Mouse (Mus musculus): ENCODE results near the gene Fam234b. TPM values are rescaled to one million over a fixed set of nuclear protein-coding genes. Genes with fewer than 3 reads are reported as not detected.

The Fam234b gene
- polyA plus RNA-seq, 1 experiment: 1.1 TPM

- no peaks in the 10 kb centered on the region for H3K27me3 ChIP-seq (replicated peaks)
- H3K36me3 ChIP-seq (replicated peaks; ENCODE audit: low read length): peaks cover 32% of the 10 kb centered on the region
These were observed 9.1 kb downstream of the Fam234b start for GRCm38 (mm10) chr6:135206909-135207308.

GRCm38 (mm10) chr6:135211169-135211568 lies 13.4 kb downstream of the Fam234b start:
- TF ChIP-seq GATA1 (IDR thresholded peaks at IDR 0.05; ENCODE audit: borderline replicate concordance, low read length) (no peak), FLI1 (IDR thresholded peaks at IDR 0.05; ENCODE audit: low read length) (no peak)
- no peaks in the 10 kb centered on the region for H3K27me3 ChIP-seq (replicated peaks)
- H3K4me3 ChIP-seq (replicated peaks): no peak overlapping the region
- H3K9me3 ChIP-seq: no peaks in the 10 kb centered on the region
- peaks cover 47% of the 10 kb centered on the region for H3K36me3 ChIP-seq (replicated peaks; ENCODE audit: low read length)
- peaks cover 15% of the 10 kb centered on the region for H3K4me1 ChIP-seq

More at GRCm38 (mm10) chr6:135206909-135207308, 9.1 kb downstream of the Fam234b start:
- no peaks in the 10 kb centered on the region for H3K9me3 ChIP-seq
- TF ChIP-seq FLI1 (IDR thresholded peaks at IDR 0.05; ENCODE audit: low read length) (no peak), GATA1 (IDR thresholded peaks at IDR 0.05; ENCODE audit: borderline replicate concordance, low read length) (no peak)
- peaks cover 8% of the 10 kb centered on the region; the same call in 1 of the 2 replicates for H3K4me1 ChIP-seq
- H3K4me3 ChIP-seq (replicated peaks): no peak overlapping the region

DNA sequence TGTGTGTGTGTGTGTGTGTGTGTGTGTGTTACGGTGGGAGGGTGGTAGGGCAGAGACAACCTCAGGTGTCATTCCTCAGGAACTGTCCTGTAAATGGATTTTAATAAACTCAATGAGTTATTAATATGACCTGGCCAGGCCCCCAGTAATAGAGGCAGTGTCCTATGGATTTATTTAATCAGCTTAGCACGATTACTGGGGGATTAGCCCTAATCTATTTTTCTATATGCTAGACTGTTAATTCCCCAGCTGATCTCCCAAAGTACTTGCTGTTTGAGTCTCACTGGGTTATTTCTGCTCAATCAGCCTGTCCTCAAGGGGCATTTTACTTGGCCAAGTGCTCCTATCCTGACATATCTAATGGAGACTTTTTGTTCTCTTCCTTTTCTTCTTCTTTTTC lies 14.9 kb downstream of the Fam234b start:
- Histone ChIP-seq H3K9me3 (peaks cover 1% of the 10 kb centered on the region; the same call in 1 of the 2 replicates), H3K36me3 (replicated peaks; ENCODE audit: low read length) (peaks cover 60% of the 10 kb centered on the region), H3K4me1 (peaks cover 23% of the 10 kb centered on the region), H3K4me3 (replicated peaks) (no peak overlapping the region), H3K27me3 (replicated peaks) (no peaks in the 10 kb centered on the region)
- no peak for TF ChIP-seq GATA1 (IDR thresholded peaks at IDR 0.05; ENCODE audit: borderline replicate concordance, low read length)
- TF ChIP-seq FLI1 (IDR thresholded peaks at IDR 0.05; ENCODE audit: low read length): no peak

DNA sequence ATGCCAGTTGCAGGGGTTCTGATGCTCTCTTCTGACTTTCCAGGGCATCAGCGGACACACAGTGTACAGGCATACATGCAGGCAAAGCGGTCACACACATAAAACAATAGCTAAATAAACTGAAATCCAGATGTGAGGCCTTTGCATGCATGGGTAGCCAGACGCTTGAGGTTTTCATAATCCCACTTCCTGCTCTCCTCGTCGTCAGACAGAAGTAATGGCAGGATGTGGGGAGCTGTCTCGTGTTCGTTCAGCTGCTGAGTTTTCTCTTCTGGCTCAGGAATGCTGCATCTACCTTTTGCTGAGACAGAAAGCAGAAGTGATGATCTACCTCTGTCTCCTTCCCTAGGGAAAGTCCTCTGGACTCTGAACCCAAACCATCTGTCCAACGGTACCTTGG lies 20.6 kb downstream of the Fam234b start:
- peaks cover 59% of the 10 kb centered on the region for H3K36me3 ChIP-seq (replicated peaks; ENCODE audit: low read length)
- peaks cover 50% of the 10 kb centered on the region for H3K4me1 ChIP-seq
- peak overlapping the region; percentile 44 for H3K4me3 ChIP-seq (replicated peaks)
- TF ChIP-seq GATA1 (IDR thresholded peaks at IDR 0.05; ENCODE audit: borderline replicate concordance, low read length): no peak
- TF ChIP-seq FLI1 (IDR thresholded peaks at IDR 0.05; ENCODE audit: low read length): no peak
- H3K27me3 ChIP-seq (replicated peaks): no peaks in the 10 kb centered on the region
- peaks cover 7% of the 10 kb centered on the region; the same call in 1 of the 2 replicates for H3K9me3 ChIP-seq

GRCm38 (mm10) chr6:135219916-135220315 lies 22.1 kb downstream of the Fam234b start:
- Histone ChIP-seq H3K27me3 (replicated peaks) (no peaks in the 10 kb centered on the region), H3K4me3 (replicated peaks) (no peak overlapping the region), H3K36me3 (replicated peaks; ENCODE audit: low read length) (peaks cover 53% of the 10 kb centered on the region), H3K4me1 (peaks cover 58% of the 10 kb centered on the region), H3K9me3 (peaks cover 7% of the 10 kb centered on the region; the same call in 1 of the 2 replicates)
- TF ChIP-seq FLI1 (IDR thresholded peaks at IDR 0.05; ENCODE audit: low read length) (no peak), GATA1 (IDR thresholded peaks at IDR 0.05; ENCODE audit: borderline replicate concordance, low read length) (no peak)

GRCm38 (mm10) chr6:135223786-135224416 lies 26.1 kb downstream of the Fam234b start:
- peaks cover 55% of the 10 kb centered on the region for H3K36me3 ChIP-seq (replicated peaks; ENCODE audit: low read length)
- no peak overlapping the region for H3K4me3 ChIP-seq (replicated peaks)
- TF ChIP-seq GATA1 (IDR thresholded peaks at IDR 0.05; ENCODE audit: borderline replicate concordance, low read length) (no peak), FLI1 (IDR thresholded peaks at IDR 0.05; ENCODE audit: low read length) (no peak)
- H3K9me3 ChIP-seq: no peaks in the 10 kb centered on the region
- H3K4me1 ChIP-seq: peaks cover 47% of the 10 kb centered on the region
- no peaks in the 10 kb centered on the region for H3K27me3 ChIP-seq (replicated peaks)

DNA sequence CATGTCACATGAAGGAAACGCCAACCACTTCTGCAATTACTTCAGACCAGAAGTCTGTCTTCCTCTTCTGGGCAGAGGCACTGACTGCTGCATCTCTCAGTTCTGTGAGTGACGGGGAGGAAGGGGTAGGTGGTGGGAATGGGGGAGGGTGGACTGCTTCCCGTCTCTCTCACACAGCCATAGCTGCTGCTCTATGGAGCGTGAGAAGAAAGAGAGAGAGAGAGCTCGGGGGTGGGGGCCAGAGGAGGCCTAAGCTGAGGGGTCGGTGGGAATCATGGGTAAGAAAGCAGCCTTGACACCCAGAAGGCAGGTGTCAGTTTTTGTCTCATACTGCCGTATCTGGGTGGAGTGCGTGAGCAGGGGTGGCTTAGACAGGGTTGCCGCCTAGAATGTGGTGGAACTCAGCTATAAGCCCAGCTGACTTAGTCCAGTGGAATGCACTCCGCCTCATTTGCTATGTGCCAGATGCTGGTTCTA lies 30.7 kb downstream of the Fam234b start:
- Histone ChIP-seq H3K9me3 (no peaks in the 10 kb centered on the region), H3K4me3 (replicated peaks) (no peak overlapping the region), H3K4me1 (peaks cover 60% of the 10 kb centered on the region), H3K36me3 (replicated peaks; ENCODE audit: low read length) (peaks cover 69% of the 10 kb centered on the region), H3K27me3 (replicated peaks) (no peaks in the 10 kb centered on the region)
- TF ChIP-seq GATA1 (IDR thresholded peaks at IDR 0.05; ENCODE audit: borderline replicate concordance, low read length) (no peak), FLI1 (IDR thresholded peaks at IDR 0.05; ENCODE audit: low read length) (no peak)

DNA sequence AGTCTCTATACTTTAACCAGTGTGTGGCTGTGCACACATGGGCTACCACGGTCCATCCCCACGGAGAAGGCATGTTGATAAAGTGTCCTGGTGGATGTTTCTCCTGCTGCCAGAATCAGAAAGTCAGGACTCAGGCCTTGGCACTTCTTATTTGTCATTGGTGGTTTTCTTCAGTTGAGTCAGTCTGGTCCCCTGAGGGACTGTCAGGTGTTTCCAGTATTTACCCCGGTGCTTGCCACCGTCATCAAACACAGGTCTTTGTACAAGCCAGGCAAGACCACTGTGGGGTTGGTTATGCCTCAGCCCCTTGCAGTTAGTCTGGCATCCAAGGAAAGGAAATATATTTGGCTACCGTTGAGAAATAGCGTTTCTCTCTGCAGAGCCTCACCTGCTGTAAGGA lies 32.8 kb downstream of the Fam234b start:
- Histone ChIP-seq H3K9me3 (no peaks in the 10 kb centered on the region), H3K4me3 (replicated peaks) (no peak overlapping the region), H3K27me3 (replicated peaks) (no peaks in the 10 kb centered on the region), H3K36me3 (replicated peaks; ENCODE audit: low read length) (peaks cover 78% of the 10 kb centered on the region), H3K4me1 (peaks cover 42% of the 10 kb centered on the region)
- TF ChIP-seq FLI1 (IDR thresholded peaks at IDR 0.05; ENCODE audit: low read length): no peak
- TF ChIP-seq GATA1 (IDR thresholded peaks at IDR 0.05; ENCODE audit: borderline replicate concordance, low read length): no peak

- Histone ChIP-seq H3K4me1 (peaks cover 53% of the 10 kb centered on the region), H3K4me3 (replicated peaks) (peak overlapping the region; percentile 4), H3K27me3 (replicated peaks) (peaks cover 3% of the 10 kb centered on the region), H3K36me3 (replicated peaks; ENCODE audit: low read length) (peaks cover 66% of the 10 kb centered on the region), H3K9me3 (no peaks in the 10 kb centered on the region)
- TF ChIP-seq GATA1 (IDR thresholded peaks at IDR 0.05; ENCODE audit: borderline replicate concordance, low read length): no peak
- no peak for TF ChIP-seq FLI1 (IDR thresholded peaks at IDR 0.05; ENCODE audit: low read length)
These were observed 34.8 kb downstream of the Fam234b start for GRCm38 (mm10) chr6:135232443-135233182.

DNA sequence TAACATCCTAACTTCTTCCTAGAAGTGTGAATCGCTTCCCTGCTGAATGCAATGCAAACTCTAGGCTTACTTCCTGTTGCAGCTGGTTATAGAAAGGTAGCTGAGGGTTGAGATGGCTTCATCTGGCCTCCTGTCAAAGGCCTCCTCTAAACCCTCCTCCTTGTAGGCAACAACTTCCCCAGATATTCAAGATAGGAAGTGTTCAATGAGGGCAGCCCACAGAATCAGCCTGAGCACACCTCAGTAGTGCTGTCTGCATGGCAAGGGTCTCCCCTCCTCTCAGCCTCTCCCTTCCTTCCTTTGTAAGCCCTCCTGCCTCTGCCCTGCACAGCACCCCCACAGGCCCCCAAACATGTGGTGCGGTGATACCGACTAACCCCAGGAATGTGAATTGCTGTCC lies 38.0 kb downstream of the Fam234b start:
- H3K4me1 ChIP-seq: peaks cover 39% of the 10 kb centered on the region
- H3K36me3 ChIP-seq (replicated peaks; ENCODE audit: low read length): peaks cover 43% of the 10 kb centered on the region
- H3K27me3 ChIP-seq (replicated peaks): peaks cover 8% of the 10 kb centered on the region
- no peaks in the 10 kb centered on the region for H3K9me3 ChIP-seq
- no peak overlapping the region for H3K4me3 ChIP-seq (replicated peaks)
- TF ChIP-seq GATA1 (IDR thresholded peaks at IDR 0.05; ENCODE audit: borderline replicate concordance, low read length) (no peak), FLI1 (IDR thresholded peaks at IDR 0.05; ENCODE audit: low read length) (no peak)
